Mouse (Mus musculus) embryo, embryonic 9.5 days (tissue): ENCODE results near the gene Dst.

Experiments used
- DNase-seq: peaks from one replicate; pipeline ENCODE4 v3.0.0-alpha.2; 2017; ENCODE audit errors: extremely low spot score

The Dst gene

GRCm38 (mm10) chr1:33927466-33927865 is 19.4 kb downstream of the Dst start:
- no peak for DNase-seq

DNA sequence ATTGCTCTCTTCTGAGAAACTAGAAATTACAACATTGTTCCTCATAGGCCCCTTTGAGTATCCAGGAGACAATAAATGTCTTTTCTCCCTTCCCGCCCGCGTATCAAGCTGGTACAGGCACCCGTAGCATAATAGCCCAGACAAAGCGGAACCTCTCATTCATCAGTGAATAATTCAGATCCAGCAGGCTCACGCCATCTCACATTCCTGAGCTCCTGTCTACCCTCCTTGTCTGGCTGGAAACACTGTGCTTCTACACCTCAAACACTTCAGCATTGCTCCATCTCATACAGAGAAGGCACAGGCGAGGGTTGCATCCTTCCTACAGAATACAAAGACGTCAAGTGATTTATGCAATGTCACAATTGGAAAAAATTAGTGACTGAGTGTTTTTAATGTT is 23.8 kb downstream of the Dst start:
- DNase-seq, result no peak

- no peak for DNase-seq
Observed at GRCm38 (mm10) chr1:33932196-33932595, 24.2 kb downstream of the Dst start.

DNA sequence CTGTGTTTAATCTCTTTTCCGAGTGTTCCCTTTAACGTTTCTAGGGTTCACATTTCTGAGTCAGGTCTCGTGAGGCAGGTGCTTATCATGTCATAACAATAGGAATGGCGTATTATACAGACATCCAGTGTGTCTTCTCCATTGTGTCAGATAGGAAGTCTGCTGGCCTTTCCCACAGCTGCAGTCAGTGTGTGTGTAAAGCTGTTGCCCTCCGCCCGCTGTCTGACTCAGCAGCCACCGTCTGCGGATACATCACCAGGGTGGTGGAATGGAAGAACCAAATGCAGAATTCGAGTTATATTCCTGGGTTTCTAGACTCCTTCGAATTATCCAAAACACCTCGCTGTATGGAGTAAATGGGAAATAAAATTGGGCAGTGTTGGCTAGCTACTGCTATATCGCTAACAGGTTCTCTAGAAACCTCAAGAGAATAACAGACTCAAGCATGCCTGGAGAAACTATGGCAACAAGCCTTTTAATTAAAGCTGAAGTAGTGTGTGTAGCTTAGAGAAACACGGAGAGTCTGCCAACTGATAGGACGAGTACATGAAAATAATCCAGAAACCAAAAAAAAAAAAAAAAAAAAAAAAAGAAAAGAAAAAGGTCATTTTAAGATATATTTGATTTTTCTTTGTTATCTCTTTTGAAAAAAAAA is 24.9 kb downstream of the Dst start:
- DNase-seq, result no peak

DNA sequence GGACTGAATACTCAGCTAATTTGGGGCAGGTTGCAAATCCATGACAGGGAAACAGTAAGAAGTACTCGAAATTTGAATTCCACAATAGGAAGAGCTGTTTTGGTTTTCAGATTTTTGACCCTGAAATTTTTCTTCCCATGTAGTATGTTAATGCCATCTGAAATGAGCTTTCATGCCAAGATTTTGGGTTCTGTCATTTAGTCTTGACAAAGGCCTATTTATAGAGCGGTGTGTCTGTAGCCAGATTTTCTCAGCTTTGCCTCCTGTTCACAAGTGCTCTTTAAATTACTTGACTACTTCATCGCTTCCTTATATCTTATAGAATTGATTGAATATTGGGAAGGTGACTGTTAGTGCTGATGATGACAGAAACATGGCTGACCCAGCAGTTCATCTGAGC is 27.9 kb downstream of the Dst start:
- DNase-seq, result no peak

- DNase-seq, result no peak
Observed at GRCm38 (mm10) chr1:33939828-33940227, 31.8 kb downstream of the Dst start.

DNA sequence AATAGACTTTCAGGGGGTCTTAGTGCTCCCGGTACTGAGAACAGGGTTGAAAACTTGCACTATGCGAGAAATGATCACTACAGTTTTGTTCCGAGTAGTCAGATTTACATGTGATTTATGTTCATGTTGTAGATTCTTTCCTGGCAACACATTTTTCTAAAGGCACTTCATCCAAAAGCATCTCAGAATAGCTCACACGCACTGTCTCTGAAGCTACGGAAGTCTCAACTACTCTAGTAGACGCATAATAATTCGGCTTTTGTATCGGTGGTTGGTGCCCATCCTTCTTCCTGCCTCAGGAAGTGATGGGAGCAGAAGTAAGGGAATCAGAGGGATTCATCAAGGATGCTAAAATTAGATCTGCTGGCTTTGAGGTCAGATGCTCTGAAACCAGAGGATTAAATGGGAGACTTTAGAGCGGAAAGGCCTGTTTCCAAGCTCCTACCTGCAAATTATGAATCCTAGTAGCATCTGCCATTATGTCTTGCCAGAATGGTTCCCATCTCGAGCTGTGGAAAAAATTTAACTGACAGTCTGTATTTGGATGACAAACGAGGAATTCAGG is 32.4 kb downstream of the Dst start:
- DNase-seq, result no peak

GRCm38 (mm10) chr1:33942638-33943037 is 34.6 kb downstream of the Dst start:
- no peak for DNase-seq

GRCm38 (mm10) chr1:33943943-33944342 is 35.9 kb downstream of the Dst start:
- DNase-seq, result no peak

- no peak for DNase-seq
Observed at GRCm38 (mm10) chr1:33944977-33945750, 37.1 kb downstream of the Dst start.

DNA sequence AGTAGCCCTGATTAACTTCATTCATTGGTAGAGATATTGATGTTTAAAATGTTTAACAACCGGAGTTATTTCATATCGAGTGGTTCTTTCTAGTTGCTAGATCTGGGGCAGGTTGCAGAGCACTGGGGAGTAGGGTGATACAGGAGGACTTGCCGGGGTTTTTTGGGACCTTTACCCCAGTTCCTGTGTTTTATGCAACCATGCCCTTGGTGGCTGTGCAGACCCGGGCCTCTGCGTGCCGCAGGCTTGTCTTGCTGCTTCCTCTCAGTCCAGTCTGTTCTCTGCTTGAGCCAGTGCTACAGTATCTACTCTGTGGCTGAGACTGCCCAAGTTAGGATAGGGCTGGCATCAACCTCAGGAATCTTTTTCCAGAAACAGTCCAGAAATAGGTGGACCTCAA is 37.7 kb downstream of the Dst start:
- DNase-seq, result no peak

GRCm38 (mm10) chr1:33946601-33947395 is 38.8 kb downstream of the Dst start:
- no peak for DNase-seq

DNA sequence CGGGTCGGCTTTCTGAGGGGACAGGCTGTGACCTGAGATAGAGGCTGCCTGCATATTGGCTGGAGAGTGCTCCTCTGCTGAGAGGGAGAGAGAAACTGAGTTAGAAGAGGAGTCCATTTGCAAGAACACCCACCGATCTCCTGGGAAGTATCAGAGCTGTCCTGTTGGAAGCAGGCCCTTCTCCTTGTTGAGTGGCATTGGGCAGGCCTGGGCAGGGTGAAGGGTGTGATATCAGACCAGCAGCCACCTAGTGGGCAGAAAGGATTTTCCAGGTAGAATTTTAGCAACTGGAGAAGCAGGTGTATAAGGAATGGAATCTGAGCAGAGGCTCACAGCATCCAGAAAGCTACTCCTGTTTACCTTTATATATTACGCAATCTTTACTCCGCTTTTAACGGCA is 39.8 kb downstream of the Dst start:
- DNase-seq, result no peak

- no peak for DNase-seq
Observed at GRCm38 (mm10) chr1:33948511-33948910, 40.5 kb downstream of the Dst start.

DNA sequence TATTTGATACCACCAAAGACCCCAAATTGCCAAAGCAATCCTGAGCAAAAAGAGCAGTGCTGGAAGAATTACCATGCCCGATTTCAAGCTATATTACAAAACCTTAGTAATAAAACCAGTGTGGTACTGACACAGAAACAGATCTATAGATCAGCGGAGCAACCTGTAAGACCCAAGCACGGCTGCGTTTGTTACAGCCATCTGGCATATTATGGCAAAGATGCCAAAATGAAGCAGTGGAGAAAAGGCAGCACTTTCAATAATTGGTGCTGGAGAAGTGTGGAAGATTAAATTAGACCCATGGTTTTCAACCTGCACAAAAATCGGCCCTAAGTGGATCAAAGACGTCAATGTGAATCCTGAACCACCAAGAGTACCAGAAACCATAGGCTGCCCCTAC is 47.6 kb downstream of the Dst start:
- DNase-seq, result no peak

GRCm38 (mm10) chr1:33960439-33960838 is 52.4 kb downstream of the Dst start:
- no peak for DNase-seq

- DNase-seq, result peak; percentile 42
Observed at GRCm38 (mm10) chr1:33964643-33965042, 56.6 kb downstream of the Dst start.

- no peak for DNase-seq
Observed at GRCm38 (mm10) chr1:33965824-33966223, 57.8 kb downstream of the Dst start.

- DNase-seq, result peak; percentile 41
Observed at GRCm38 (mm10) chr1:33966328-33966727, 58.3 kb downstream of the Dst start.

- DNase-seq, result no peak
Observed at GRCm38 (mm10) chr1:33967206-33967605, 59.2 kb downstream of the Dst start.

GRCm38 (mm10) chr1:33969910-33970309 is 61.9 kb downstream of the Dst start:
- DNase-seq, result peak; percentile 24

DNA sequence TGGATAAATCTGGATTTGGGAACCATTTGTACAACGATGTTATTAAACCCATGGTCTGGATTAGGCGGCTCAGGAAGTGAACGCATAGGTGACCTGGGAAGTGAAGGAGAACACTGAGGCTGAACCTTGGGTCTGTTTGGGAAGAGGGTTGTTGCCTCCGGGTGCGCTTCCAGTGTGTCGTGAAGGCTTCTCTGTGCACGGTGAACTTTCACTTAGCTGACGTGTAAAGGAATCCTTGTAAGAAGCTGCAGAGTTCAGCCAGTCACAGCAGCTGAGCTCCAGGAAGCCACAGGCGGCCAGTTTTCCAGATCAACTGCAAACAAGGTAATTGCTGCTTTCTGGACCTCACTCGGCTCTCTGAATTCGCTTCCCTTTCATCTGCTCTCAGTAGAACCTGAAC is 66.4 kb downstream of the Dst start:
- DNase-seq, result no peak
